Mouse (Mus musculus): ENCODE data around the gene Rnpep. TPM values are rescaled to one million over a fixed set of nuclear protein-coding genes. Genes with fewer than 3 reads are reported as not detected.

Gene Rnpep
- polyA plus RNA-seq (2012; rRNA removed) (7.3 and 8.4 TPM in 2 replicates), polyA plus RNA-seq (2014; fragmentation: Nextera tagmentation; extraction: Ambion mirVana) (23.0 and 24.2 TPM in 2 replicates)

GRCm38 (mm10) chr1:135283826-135284291 is at the start of gene Rnpep:
TSS of gene Rnpep (minus strand) at chr1:135284084.
- Histone ChIP-seq H3K9ac (replicated peaks) (peak within 1 kb of the TSS; percentile 40), H3K27ac (peak within 1 kb of the TSS; percentile 8), H3K4me2 (ENCODE audit: low read depth) (peak within 1 kb of the TSS; percentile 86), H3K36me3 (replicated peaks; ENCODE audit: control insufficient read depth, insufficient read depth, low read depth) (no peaks in the 10 kb centered on the region), H3K4me1 (replicated peaks; ENCODE audit: control insufficient read depth in 2 of 2, insufficient read depth in 2 of 2, low read length in 1 of 2) (peaks cover 0 to 5% of the 10 kb centered on the region in 2 experiments; a peak in 2 of 4 replicates), H3K27me3 (ENCODE audit: control insufficient read depth, insufficient read depth, low read length) (no peaks in the 10 kb centered on the region), H3K4me3 (ENCODE audit: insufficient read depth in 1 of 2, low read depth in 2 of 2, low read length in 2 of 2) (peak within 1 kb of the TSS; percentile 63 to 70), H3K9me3 (ENCODE audit: control insufficient read depth, low read length) (no peaks in the 10 kb centered on the region)
- TF ChIP-seq EP300 (IDR thresholded peaks at IDR 0.05; ENCODE audit: low read depth) (no peak), CTCF (IDR thresholded peaks at IDR 0.05; ENCODE audit: low read depth) (no peak)
- no peak for DNase-seq (ENCODE audit: low read depth in 3 of 3, low spot score in 3 of 3)
- WGBS (ENCODE audit: insufficient replicate concordance), result 1% methylated on average over 35 of the region's 39 CpGs
- ATAC-seq (ENCODE audit: insufficient read depth), result peak; percentile 76

DNA sequence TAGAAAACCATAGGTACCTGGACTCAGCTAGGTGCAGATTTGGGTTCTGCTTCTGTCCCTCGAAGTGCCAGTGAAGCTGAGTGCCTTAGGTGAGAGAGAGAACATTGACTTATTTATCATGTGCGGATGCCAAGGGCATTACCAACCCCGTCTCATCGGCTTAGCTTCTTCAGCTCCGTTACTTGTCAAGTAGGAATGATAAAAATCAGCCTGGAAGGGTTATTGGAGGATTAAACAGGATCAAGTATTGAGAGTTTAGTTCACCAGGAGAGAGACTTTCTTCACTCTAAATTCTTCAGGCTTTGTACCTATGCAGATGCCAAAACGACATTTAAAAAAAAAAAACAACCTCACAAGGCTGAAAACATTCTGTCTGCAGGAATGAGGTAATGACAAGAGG is 46.7 kb upstream of the Rnpep start:
- DNase-seq (ENCODE audit: low read depth in 3 of 3, low spot score in 3 of 3), result no peak
- TF ChIP-seq EP300 (IDR thresholded peaks at IDR 0.05; ENCODE audit: low read depth) (no peak), CTCF (IDR thresholded peaks at IDR 0.05; ENCODE audit: low read depth) (no peak)
- 61% methylated on average over 6 of the region's 6 CpGs for WGBS (ENCODE audit: insufficient replicate concordance)
- Histone ChIP-seq H3K27ac (no peak overlapping the region), H3K4me2 (ENCODE audit: low read depth) (no peak overlapping the region), H3K4me3 (ENCODE audit: insufficient read depth in 1 of 2, low read depth in 2 of 2, low read length in 2 of 2) (no peak overlapping the region), H3K27me3 (ENCODE audit: control insufficient read depth, insufficient read depth, low read length) (no peaks in the 10 kb centered on the region), H3K4me1 (replicated peaks; ENCODE audit: control insufficient read depth in 2 of 2, insufficient read depth in 2 of 2, low read length in 1 of 2) (no peaks in the 10 kb centered on the region), H3K36me3 (replicated peaks; ENCODE audit: control insufficient read depth, insufficient read depth, low read depth) (no peaks in the 10 kb centered on the region), H3K9ac (replicated peaks) (no peak overlapping the region), H3K9me3 (ENCODE audit: control insufficient read depth, low read length) (no peaks in the 10 kb centered on the region)
- no peak for ATAC-seq (ENCODE audit: insufficient read depth)

DNA sequence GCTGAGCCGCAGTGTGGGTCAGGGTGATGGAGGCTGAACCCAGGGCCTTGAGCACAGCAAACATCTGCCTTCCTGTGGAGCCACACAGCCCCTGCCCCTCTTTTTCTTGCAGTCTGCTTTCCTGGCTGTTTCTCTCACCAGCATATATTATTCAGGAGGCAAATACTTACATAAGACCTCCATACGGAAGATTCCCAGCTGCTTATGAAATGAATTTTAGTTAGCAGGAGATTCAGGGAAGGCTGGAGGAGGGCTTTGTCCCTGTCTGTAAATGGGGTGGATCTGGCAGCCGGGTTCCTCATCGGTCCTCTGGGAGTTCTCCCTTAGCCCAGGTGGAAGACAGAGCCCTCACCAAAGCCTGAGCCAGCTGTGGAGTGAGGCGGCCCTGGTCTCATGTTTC is 44.5 kb upstream of the Rnpep start:
- no peak for ATAC-seq (ENCODE audit: insufficient read depth)
- Histone ChIP-seq H3K4me2 (ENCODE audit: low read depth) (no peak overlapping the region), H3K9me3 (ENCODE audit: control insufficient read depth, low read length) (no peaks in the 10 kb centered on the region), H3K27me3 (ENCODE audit: control insufficient read depth, insufficient read depth, low read length) (no peaks in the 10 kb centered on the region), H3K4me3 (ENCODE audit: insufficient read depth in 1 of 2, low read depth in 2 of 2, low read length in 2 of 2) (no peak overlapping the region), H3K36me3 (replicated peaks; ENCODE audit: control insufficient read depth, insufficient read depth, low read depth) (no peaks in the 10 kb centered on the region), H3K9ac (replicated peaks) (no peak overlapping the region), H3K27ac (no peak overlapping the region), H3K4me1 (replicated peaks; ENCODE audit: control insufficient read depth in 2 of 2, insufficient read depth in 2 of 2, low read length in 1 of 2) (no peaks in the 10 kb centered on the region)
- TF ChIP-seq CTCF (IDR thresholded peaks at IDR 0.05; ENCODE audit: low read depth) (no peak), EP300 (IDR thresholded peaks at IDR 0.05; ENCODE audit: low read depth) (no peak)
- WGBS (ENCODE audit: insufficient replicate concordance), result 57% methylated on average over 5 of the region's 5 CpGs
- no peak for DNase-seq (ENCODE audit: low read depth in 3 of 3, low spot score in 3 of 3)

GRCm38 (mm10) chr1:135325934-135326333 is 42.0 kb upstream of the Rnpep start:
- no peak for TF ChIP-seq EP300 (IDR thresholded peaks at IDR 0.05; ENCODE audit: low read depth)
- no peak for TF ChIP-seq CTCF (IDR thresholded peaks at IDR 0.05; ENCODE audit: low read depth)
- no peak overlapping the region for H3K4me3 ChIP-seq (ENCODE audit: insufficient read depth in 1 of 2, low read depth in 2 of 2, low read length in 2 of 2)
- WGBS (ENCODE audit: insufficient replicate concordance), result 57% methylated on average over 2 of the region's 2 CpGs
- no peaks in the 10 kb centered on the region for H3K9me3 ChIP-seq (ENCODE audit: control insufficient read depth, low read length)
- no peaks in the 10 kb centered on the region for H3K4me1 ChIP-seq (replicated peaks; ENCODE audit: control insufficient read depth in 2 of 2, insufficient read depth in 2 of 2, low read length in 1 of 2)
- H3K36me3 ChIP-seq (replicated peaks; ENCODE audit: control insufficient read depth, insufficient read depth, low read depth), result no peaks in the 10 kb centered on the region
- no peak for ATAC-seq (ENCODE audit: insufficient read depth)
- no peak overlapping the region for H3K27ac ChIP-seq
- no peak overlapping the region for H3K4me2 ChIP-seq (ENCODE audit: low read depth)
- no peak overlapping the region for H3K9ac ChIP-seq (replicated peaks)
- DNase-seq (ENCODE audit: low read depth in 3 of 3, low spot score in 3 of 3), result no peak
- no peaks in the 10 kb centered on the region for H3K27me3 ChIP-seq (ENCODE audit: control insufficient read depth, insufficient read depth, low read length)

DNA sequence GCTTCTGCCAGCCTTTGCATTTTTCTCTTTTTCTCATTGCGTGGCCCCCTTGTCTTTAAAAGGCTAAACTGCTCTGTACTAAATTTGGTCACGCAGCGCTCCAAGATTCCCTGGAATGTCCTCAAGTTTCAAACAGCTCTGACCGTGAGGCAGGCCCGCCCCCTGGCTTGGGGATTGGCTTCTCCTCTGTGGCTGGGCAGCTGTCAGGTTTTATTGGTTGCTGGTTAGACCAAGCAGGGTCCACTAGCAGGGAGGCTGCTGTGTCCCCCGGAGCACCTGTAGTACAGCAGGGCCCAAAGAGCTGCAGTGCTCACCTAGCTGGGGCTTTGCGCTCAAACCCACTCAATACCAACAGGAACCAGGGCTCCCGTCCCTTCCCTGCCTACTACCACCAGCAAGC is 40.7 kb upstream of the Rnpep start, which contains the start of gene Lmod1:
Gene Lmod1 (plus strand): TSS at position 237 of the 400 bp plus-strand sequence.
- DNase-seq (ENCODE audit: low read depth in 3 of 3, low spot score in 3 of 3), result no peak
- ATAC-seq (ENCODE audit: insufficient read depth), result no peak
- 35% methylated on average over 8 of the region's 8 CpGs for WGBS (ENCODE audit: insufficient replicate concordance)
- Histone ChIP-seq H3K9me3 (ENCODE audit: control insufficient read depth, low read length) (no peaks in the 10 kb centered on the region), H3K9ac (replicated peaks) (no peak within 1 kb of the TSS), H3K4me3 (ENCODE audit: insufficient read depth in 1 of 2, low read depth in 2 of 2, low read length in 2 of 2) (no peak within 1 kb of the TSS), H3K27me3 (ENCODE audit: control insufficient read depth, insufficient read depth, low read length) (no peaks in the 10 kb centered on the region), H3K27ac (no peak within 1 kb of the TSS), H3K4me1 (replicated peaks; ENCODE audit: control insufficient read depth in 2 of 2, insufficient read depth in 2 of 2, low read length in 1 of 2) (no peaks in the 10 kb centered on the region), H3K4me2 (ENCODE audit: low read depth) (no peak within 1 kb of the TSS), H3K36me3 (replicated peaks; ENCODE audit: control insufficient read depth, insufficient read depth, low read depth) (no peaks in the 10 kb centered on the region)
- TF ChIP-seq EP300 (IDR thresholded peaks at IDR 0.05; ENCODE audit: low read depth) (no peak), CTCF (IDR thresholded peaks at IDR 0.05; ENCODE audit: low read depth) (no peak)
